ENCODE assay signal across 22 mouse cellular contexts in the genomic region with DNA sequence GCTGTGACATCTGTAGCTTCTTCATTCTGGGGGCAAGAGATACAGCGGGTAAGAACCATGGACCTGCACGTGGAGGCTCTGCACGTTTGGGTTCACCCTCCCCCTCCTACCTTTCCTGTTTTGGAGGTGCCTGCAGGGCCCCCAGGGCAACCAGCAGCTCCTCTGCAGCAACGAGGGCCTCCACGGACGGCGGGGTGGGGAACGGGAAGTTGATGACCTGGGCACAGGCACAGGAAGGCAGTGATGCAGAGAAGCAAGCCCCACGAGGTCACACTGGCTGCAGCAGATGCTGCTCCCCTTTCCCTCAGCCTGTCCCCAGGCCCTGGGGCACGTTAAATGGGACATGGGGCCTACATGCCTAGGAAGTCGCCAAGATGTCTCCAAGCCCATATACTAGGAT. TPM values are rescaled to one million over a fixed set of nuclear protein-coding genes. Genes with fewer than 3 reads are reported as not detected.
DNase-seq lines count a peak whose midpoint lies in the region; ATAC-seq and TF ChIP-seq lines count a peak whose summit lies in the region.
"Had no signal": no experiment of that assay in that cellular context is flagged by ENCODE, and none has a peak within 500 bp of the region (broad histone marks: within the 10 kb centered on the region; RNA-seq: fewer than 3 reads in every experiment).

No protein-coding gene starts in this region.

- H3K9ac ChIP-seq in ES-Bruce4 (ENCODE audit: low read depth, poor library complexity, severe bottlenecking), result no peak overlapping the region
- H3K9ac ChIP-seq in forebrain, embryonic 16.5 days (replicated peaks; ENCODE audit: low read depth, low read length), result no peak overlapping the region
- H3K9ac ChIP-seq: embryonic facial prominence, embryonic 13.5 days; forebrain, postnatal 0 days; heart, embryonic 13.5 days; liver, embryonic 14.5 days; lung, embryonic 15.5 days; midbrain, embryonic 13.5 days had no signal

- TF ChIP-seq POLR2A in spleen, adult 2 months (IDR thresholded peaks at IDR 0.05; ENCODE audit: low read depth, low read length), result no peak
- TF ChIP-seq POLR2A in ES-Bruce4 (IDR thresholded peaks at IDR 0.05; ENCODE audit: insufficient read depth, low read length), result no peak

- no peak overlapping the region for H3K4me3 ChIP-seq in spleen, adult 2 months (ENCODE audit: extremely low read depth, insufficient read depth, insufficient read length)
- H3K4me3 ChIP-seq in ES-Bruce4 (ENCODE audit: low read depth, low read length), result peak overlapping the region; percentile 39; the same call in 1 of the 2 replicates
- no peak overlapping the region for H3K4me3 ChIP-seq in forebrain, embryonic 16.5 days (replicated peaks; ENCODE audit: low read length)
- H3K4me3 ChIP-seq: embryonic facial prominence, embryonic 13.5 days; heart, embryonic 13.5 days; lung, embryonic 15.5 days; megakaryocyte, embryonic 14.5 days; midbrain, embryonic 13.5 days had no signal

- H3K27me3 ChIP-seq in spleen, adult 2 months (ENCODE audit: control insufficient read depth, insufficient read depth, low read length), result no peaks in the 10 kb centered on the region
- H3K27me3 ChIP-seq in ES-Bruce4 (ENCODE audit: control insufficient read depth, insufficient read depth, low read length, poor library complexity, severe bottlenecking), result no peaks in the 10 kb centered on the region
- no peaks in the 10 kb centered on the region for H3K27me3 ChIP-seq in forebrain, embryonic 16.5 days (replicated peaks; ENCODE audit: control insufficient read depth, insufficient read depth, low read length)
- H3K27me3 ChIP-seq: embryonic facial prominence, embryonic 13.5 days; heart, embryonic 13.5 days; lung, embryonic 15.5 days; megakaryocyte, embryonic 14.5 days; midbrain, embryonic 13.5 days had no signal

- no peak for TF ChIP-seq EP300 in ES-Bruce4 (IDR thresholded peaks at IDR 0.05; ENCODE audit: insufficient read depth, low read depth, low read length)

- DNase-seq in spleen, adult 2 months (ENCODE audit: low read depth in 1 of 2, low spot score in 2 of 2), result peak in 1 of 2 experiments; percentile 47
- DNase-seq in spleen, adult 12 weeks (ENCODE audit: low spot score), result no peak
- no peak for DNase-seq in left cerebral cortex, adult 8-10 months (ENCODE audit: low spot score in 2 of 2)
- DNase-seq: adrenal gland, adult 2 months; forebrain, postnatal 0 days; heart, postnatal 10 days; kidney, adult 2 months; kidney, postnatal 36 days; retina, postnatal 1 day; right cerebral cortex, postnatal 14 days had no signal

- no peak for TF ChIP-seq CTCF in spleen, adult 2 months (IDR thresholded peaks at IDR 0.05; ENCODE audit: extremely low read depth, insufficient read depth, insufficient read length, insufficient replicate concordance)
- no peak for TF ChIP-seq CTCF in ES-Bruce4 (IDR thresholded peaks at IDR 0.05; ENCODE audit: low read depth, low read length)

- peaks cover 7% of the 10 kb centered on the region for H3K4me1 ChIP-seq in spleen, adult 2 months (ENCODE audit: control insufficient read depth, insufficient read depth, insufficient read length)
- no peaks in the 10 kb centered on the region for H3K4me1 ChIP-seq in ES-Bruce4 (ENCODE audit: control insufficient read depth, insufficient read depth, low read length)
- H3K4me1 ChIP-seq in forebrain, embryonic 16.5 days (replicated peaks; ENCODE audit: control insufficient read depth, insufficient read depth, low read length), result no peaks in the 10 kb centered on the region
- H3K4me1 ChIP-seq: embryonic facial prominence, embryonic 13.5 days; heart, embryonic 13.5 days; lung, embryonic 15.5 days; midbrain, embryonic 13.5 days had no signal

- peaks cover 47% of the 10 kb centered on the region for H3K36me3 ChIP-seq in spleen, adult 2 months (ENCODE audit: control insufficient read depth, insufficient read depth, low read length)
- peaks cover 48% of the 10 kb centered on the region for H3K36me3 ChIP-seq in ES-Bruce4 (ENCODE audit: control insufficient read depth, insufficient read depth, low read length, poor library complexity, severe bottlenecking)
- H3K36me3 ChIP-seq in forebrain, embryonic 16.5 days (ENCODE audit: control insufficient read depth, insufficient read depth), result peaks cover 61% of the 10 kb centered on the region

- WGBS in spleen, adult 2 months, result 24% methylated on average over 11 of the region's 11 CpGs
- WGBS in forebrain, embryonic 16.5 days, result 89% methylated on average over 11 of the region's 11 CpGs

- peak; percentile 68 for ATAC-seq in megakaryocyte, adult 5-6 weeks (ENCODE audit: poor library complexity, severe bottlenecking)
- no peak for ATAC-seq in forebrain, embryonic 16.5 days
- ATAC-seq: activated CD4-positive, CD25-positive, alpha-beta regulatory T cell, adult 4 months; forebrain, postnatal 0 days; midbrain, embryonic 13.5 days had no signal

- H3K27ac ChIP-seq in spleen, adult 2 months (ENCODE audit: insufficient read depth, low read length), result peak overlapping the region; percentile 38; the same call in 1 of the 2 replicates
- H3K27ac ChIP-seq in ES-Bruce4 (ENCODE audit: insufficient read depth, low read length), result no peak overlapping the region
- no peak overlapping the region for H3K27ac ChIP-seq in forebrain, embryonic 16.5 days (ENCODE audit: low read length)
- H3K27ac ChIP-seq: embryonic facial prominence, embryonic 13.5 days; heart, embryonic 13.5 days; liver, embryonic 14.5 days; lung, embryonic 15.5 days; midbrain, embryonic 13.5 days had no signal

- H3K9me3 ChIP-seq in ES-Bruce4 (replicated peaks; ENCODE audit: control insufficient read depth, insufficient read depth, low read length, poor library complexity, severe bottlenecking), result no peaks in the 10 kb centered on the region
- no peaks in the 10 kb centered on the region for H3K9me3 ChIP-seq in forebrain, embryonic 16.5 days (ENCODE audit: control insufficient read depth, low read length)
- H3K9me3 ChIP-seq: embryonic facial prominence, embryonic 13.5 days; heart, embryonic 13.5 days; lung, embryonic 15.5 days; megakaryocyte, embryonic 14.5 days; midbrain, embryonic 13.5 days had no signal

- no peak overlapping the region for H3K4me2 ChIP-seq in forebrain, embryonic 16.5 days (ENCODE audit: low read length)
- H3K4me2 ChIP-seq: embryonic facial prominence, embryonic 13.5 days; heart, embryonic 13.5 days; lung, embryonic 15.5 days; midbrain, embryonic 13.5 days had no signal

RNA-seq across cellular contexts. Expression of gene Dhx37, which starts 14.8 kb away (rescaled TPM):
- 17.0 and 21.0 TPM in 2 replicates for polyA plus RNA-seq in spleen, adult 2 months (2012; rRNA removed)
- polyA plus RNA-seq in ES-Bruce4 (2011; ENCODE audit: insufficient read depth, insufficient read length, low read depth, missing spikeins), result 35.2 and 42.3 TPM in 2 replicates
- total RNA-seq in megakaryocyte, adult 5-6 weeks (2015), result 6.6 and 13.9 TPM in 2 replicates
- total RNA-seq in megakaryocyte, adult 5-6 weeks (2017), result 15.7 and 29.0 TPM in 2 replicates
- total RNA-seq in left cerebral cortex, adult 8-10 months (2022), result 10 to 100 TPM in 3 of 4 experiments, 1 to 10 TPM in 1; 9.4 to 12.9 (median 11.7) TPM
- polyA plus RNA-seq in forebrain, embryonic 16.5 days (2015; fragmentation: Nextera tagmentation; extraction: Ambion mirVana), result 10.5 and 13.5 TPM in 2 replicates

RNA-seq across cellular contexts. Expression of gene Bri3bp, which starts 22.2 kb away (rescaled TPM):
- polyA plus RNA-seq in spleen, adult 2 months (2012; rRNA removed), result 21.2 and 21.5 TPM in 2 replicates
- polyA plus RNA-seq in ES-Bruce4 (2011; ENCODE audit: insufficient read depth, insufficient read length, low read depth, missing spikeins), result 43.8 and 45.8 TPM in 2 replicates
- 46.8 and 49.2 TPM in 2 replicates for total RNA-seq in megakaryocyte, adult 5-6 weeks (2015)
- 19.7 and 26.3 TPM in 2 replicates for total RNA-seq in megakaryocyte, adult 5-6 weeks (2017)
- 10 to 100 TPM; 81.9 to 94.4 (median 86.6) TPM for total RNA-seq in left cerebral cortex, adult 8-10 months (2022)
- 37.8 and 38.3 TPM in 2 replicates for polyA plus RNA-seq in forebrain, embryonic 16.5 days (2015; fragmentation: Nextera tagmentation; extraction: Ambion mirVana)

RNA-seq across cellular contexts. Expression of gene Ubc, which starts 29.1 kb away (rescaled TPM):
- polyA plus RNA-seq in spleen, adult 2 months (2012; rRNA removed), result 316 and 423 TPM in 2 replicates
- 329 and 334 TPM in 2 replicates for polyA plus RNA-seq in ES-Bruce4 (2011; ENCODE audit: insufficient read depth, insufficient read length, low read depth, missing spikeins)
- 260 and 265 TPM in 2 replicates for total RNA-seq in megakaryocyte, adult 5-6 weeks (2015)
- total RNA-seq in megakaryocyte, adult 5-6 weeks (2017), result 355 and 414 TPM in 2 replicates
- total RNA-seq in left cerebral cortex, adult 8-10 months (2022), result 100 to 1,000 TPM; 799 to 904 (median 900) TPM
- polyA plus RNA-seq in forebrain, embryonic 16.5 days (2015; fragmentation: Nextera tagmentation; extraction: Ambion mirVana), result 1,295 and 1,372 TPM in 2 replicates

RNA-seq across cellular contexts. Expression of gene Gm10382, which starts 30.0 kb away (rescaled TPM):
- polyA plus RNA-seq in spleen, adult 2 months (2012; rRNA removed), result 0.08 and 0.15 TPM in 2 replicates
- polyA plus RNA-seq in ES-Bruce4 (2011; ENCODE audit: insufficient read depth, insufficient read length, low read depth, missing spikeins), result not detected in 2 replicates
- total RNA-seq in megakaryocyte, adult 5-6 weeks (2015), result not detected in 2 replicates
- 0.11 TPM in 1 of 2 replicates, not detected in the other for total RNA-seq in megakaryocyte, adult 5-6 weeks (2017)
- total RNA-seq in left cerebral cortex, adult 8-10 months (2022), result under 1 TPM in 2 of 4 experiments, not detected in 2; 0.39 to 0.51 TPM
- 0.39 and 0.46 TPM in 2 replicates for polyA plus RNA-seq in forebrain, embryonic 16.5 days (2015; fragmentation: Nextera tagmentation; extraction: Ambion mirVana)
- total RNA-seq: heart, adult 8-10 months; heart, postnatal 10 days; monocyte, adult 5-6 weeks had no signal

RNA-seq across cellular contexts. Expression of gene Aacs, which starts 56.5 kb away (rescaled TPM):
- 23.4 and 27.1 TPM in 2 replicates for polyA plus RNA-seq in spleen, adult 2 months (2012; rRNA removed)
- 23.2 and 26.3 TPM in 2 replicates for polyA plus RNA-seq in ES-Bruce4 (2011; ENCODE audit: insufficient read depth, insufficient read length, low read depth, missing spikeins)
- 6.5 and 6.7 TPM in 2 replicates for total RNA-seq in megakaryocyte, adult 5-6 weeks (2015)
- total RNA-seq in megakaryocyte, adult 5-6 weeks (2017), result 17.0 and 19.7 TPM in 2 replicates
- total RNA-seq in left cerebral cortex, adult 8-10 months (2022), result 10 to 100 TPM; 40.9 to 49.1 (median 44.4) TPM
- 96.0 and 98.9 TPM in 2 replicates for polyA plus RNA-seq in forebrain, embryonic 16.5 days (2015; fragmentation: Nextera tagmentation; extraction: Ambion mirVana)
